Mouse (Mus musculus) ES-E14 (cell line): ENCODE results near the gene Htr2a.

Source experiments
- CHD2 ChIP-seq: IDR thresholded peaks from 2 replicates; pipeline ENCODE4 v1.6.1; 2014; ENCODE audit warnings: mild to moderate bottlenecking, low read depth, low read length, inconsistent platforms
- HCFC1 ChIP-seq: IDR thresholded peaks from 2 replicates; pipeline ENCODE4 v1.6.1; 2012; ENCODE audit warnings: low read length, inconsistent platforms, borderline replicate concordance; ENCODE audit not compliant: insufficient read depth
- MAFK ChIP-seq: IDR thresholded peaks from 2 replicates; pipeline ENCODE4 v1.6.1; 2014; ENCODE audit warnings: mild to moderate bottlenecking, low read depth, low read length, inconsistent platforms; ENCODE audit not compliant: insufficient read depth
- ZNF384 ChIP-seq: IDR thresholded peaks from 2 replicates; pipeline ENCODE4 v1.6.1; 2012; ENCODE audit warnings: low read depth, low read length, inconsistent platforms

GRCm38 (mm10) chr14:74651678-74652077, 11.0 kb downstream of the Htr2a start:
- TF ChIP-seq CHD2 (no peak), HCFC1 (no peak), ZNF384 (no peak), MAFK (no peak)
